Mouse (Mus musculus) kidney, embryonic 14.5 days (tissue): Measurements from ENCODE around the gene B4galt4. TPM values are rescaled to one million over a fixed set of nuclear protein-coding genes. Genes with fewer than 3 reads are reported as not detected.
"Not testable (repeated sequence)": the region's sequence is repeated elsewhere in the genome, so short reads cannot be mapped to it uniquely, and the experiment has no call there.

Experiments used
- ATAC-seq: fragments of 200-750 bp; cut with Nextera tagmentation; 2 replicates; pipeline ENCODE4 v1.8.0; 2017; ENCODE audit warnings: moderate number of reproducible peaks, mild to moderate bottlenecking, moderate TSS enrichment, moderate library complexity; ENCODE audit not compliant: low FRiP score, low TSS enrichment
- H3K27ac ChIP-seq: fragments of 300-500 bp; sonication (generic); 2 replicates; pipeline ENCODE4 v1.5.1; 2014; ENCODE audit warnings: low read depth, mild to moderate bottlenecking, low read length, moderate library complexity, mixed read lengths
- H3K27me3 ChIP-seq: fragments of 300-500 bp; sonication (generic); 2 replicates; pipeline ENCODE4 v1.6.1; 2014; ENCODE audit warnings: mild to moderate bottlenecking, low read length; ENCODE audit not compliant: control insufficient read depth, insufficient read depth
- H3K36me3 ChIP-seq: fragments of 300-500 bp; sonication (generic); 2 replicates; pipeline ENCODE4 v1.6.1; 2014; ENCODE audit warnings: low read length, mixed read lengths; ENCODE audit not compliant: control insufficient read depth, insufficient read depth
- H3K4me1 ChIP-seq: fragments of 300-500 bp; sonication (generic); 2 replicates; pipeline ENCODE4 v1.6.1; 2014; ENCODE audit warnings: low read length, mixed read lengths; ENCODE audit not compliant: control insufficient read depth, insufficient read depth
- H3K4me2 ChIP-seq: fragments of 300-500 bp; sonication (generic); replicated peaks from 2 replicates; pipeline ENCODE4 v1.6.1; 2014; ENCODE audit warnings: low read depth, mild to moderate bottlenecking, low read length
- H3K4me3 ChIP-seq: fragments of 300-500 bp; sonication (generic); 2 replicates; pipeline ENCODE4 v1.5.1; 2014; ENCODE audit warnings: mild to moderate bottlenecking, low read length
- H3K9ac ChIP-seq: fragments of 300-500 bp; sonication (generic); 2 replicates; pipeline ENCODE4 v1.6.1; 2014; ENCODE audit warnings: low read depth, mild to moderate bottlenecking, low read length, moderate library complexity
- H3K9me3 ChIP-seq: fragments of 300-500 bp; sonication (generic); 2 replicates; pipeline ENCODE4 v1.6.1; 2016; ENCODE audit warnings: low read length; ENCODE audit not compliant: control insufficient read depth
- WGBS: fragments of 180-500 bp; shearing (Covaris S2); extraction: QIAGEN DNeasy Blood & Tissue Kit; methylation state at CpG from one replicate; pipeline ENCODE4 v1.1.7; 2014; 5-methylcytosine and 5-hydroxymethylcytosine counted together
- polyA plus RNA-seq: library from polyadenylated mRNA; unstranded; fragments of >200 nt; fragmentation: Nextera tagmentation; extraction: Ambion mirVana; gene quantifications from 2 replicates; pipeline ENCODE4 v1.2.1, GENCODE M21; 2014

Gene B4galt4
- polyA plus RNA-seq, 1 experiment from 2014 or later: 32.7 TPM

DNA sequence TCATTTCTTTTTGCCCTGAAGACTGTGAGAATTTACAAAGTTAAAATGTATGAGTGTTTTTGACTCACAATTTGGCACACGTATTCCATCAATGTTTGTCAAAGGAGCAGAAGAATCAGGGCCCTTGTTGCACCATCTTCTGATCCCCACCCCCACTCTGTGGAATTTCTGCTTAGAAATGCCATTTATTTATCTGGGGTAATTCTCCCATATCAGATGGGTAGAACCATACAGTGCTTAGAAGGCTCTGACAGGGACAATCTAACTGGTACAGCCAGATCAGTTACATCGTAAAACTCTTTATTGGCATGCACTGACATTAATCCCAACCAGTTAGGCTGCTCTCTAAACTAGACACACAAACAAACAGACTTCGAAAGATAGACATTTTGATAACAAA lies 47.9 kb downstream of the B4galt4 start:
- no peak overlapping the region for H3K4me2 ChIP-seq
- 74% methylated on average over 3 of the region's 3 CpGs for WGBS
- H3K4me3 ChIP-seq: no peak overlapping the region
- no peak for ATAC-seq
- no peak overlapping the region for H3K27ac ChIP-seq
- H3K36me3 ChIP-seq: no peaks in the 10 kb centered on the region
- H3K9ac ChIP-seq: no peak overlapping the region
- no peaks in the 10 kb centered on the region for H3K27me3 ChIP-seq
- H3K4me1 ChIP-seq: no peaks in the 10 kb centered on the region
- no peaks in the 10 kb centered on the region for H3K9me3 ChIP-seq

DNA sequence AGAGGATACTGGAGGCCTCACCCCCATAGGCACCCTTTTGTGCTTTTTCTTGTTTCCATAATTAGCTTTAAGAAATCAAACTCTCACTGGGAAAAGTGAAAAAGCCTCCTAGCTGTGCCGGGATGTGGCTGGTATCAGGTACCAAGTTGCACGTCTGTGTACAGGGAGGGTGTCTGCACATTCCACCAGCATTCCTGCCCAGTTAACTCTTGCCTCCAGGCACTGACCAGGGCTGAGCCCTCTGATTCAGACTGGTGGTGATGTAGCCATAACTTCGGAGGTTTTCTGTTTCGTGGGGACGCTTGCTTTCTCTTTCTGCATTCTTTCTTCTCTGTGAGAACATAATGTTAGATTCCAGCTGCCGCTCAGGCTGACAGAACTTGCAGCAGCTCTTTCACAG lies 51.1 kb downstream of the B4galt4 start:
- no peak overlapping the region for H3K4me2 ChIP-seq
- no peak overlapping the region for H3K27ac ChIP-seq
- ATAC-seq: no peak
- no peaks in the 10 kb centered on the region for H3K9me3 ChIP-seq
- no peaks in the 10 kb centered on the region for H3K27me3 ChIP-seq
- H3K9ac ChIP-seq: no peak overlapping the region
- H3K4me1 ChIP-seq: no peaks in the 10 kb centered on the region
- H3K36me3 ChIP-seq: no peaks in the 10 kb centered on the region
- 44% methylated on average over 6 of the region's 6 CpGs for WGBS
- H3K4me3 ChIP-seq: no peak overlapping the region

DNA sequence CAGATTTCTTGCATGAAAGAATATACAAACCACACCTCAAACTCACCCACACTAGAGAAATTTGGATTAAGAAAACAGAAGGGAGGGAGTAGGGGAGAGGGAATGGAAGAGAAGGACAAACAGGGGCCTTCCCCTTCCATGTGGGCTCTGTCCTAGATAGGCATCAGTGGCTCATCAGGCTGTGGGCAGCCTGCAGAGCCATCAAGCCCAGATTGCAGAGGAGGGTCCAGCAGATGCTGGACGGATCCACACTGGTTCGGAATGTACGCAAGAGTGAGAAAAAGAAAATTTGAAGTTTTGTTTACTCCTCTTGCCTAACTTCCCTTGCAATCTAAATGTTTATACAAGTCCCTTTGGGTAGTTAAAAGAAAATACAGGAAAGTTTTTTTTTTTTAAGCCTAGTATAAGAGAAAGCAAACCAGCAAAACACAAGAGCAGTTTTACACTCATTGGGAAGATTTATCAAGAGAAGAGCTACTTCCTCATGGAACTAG lies 56.9 kb downstream of the B4galt4 start:
- Histone ChIP-seq H3K4me1 (no peaks in the 10 kb centered on the region), H3K9ac (no peak overlapping the region), H3K36me3 (no peaks in the 10 kb centered on the region), H3K9me3 (no peaks in the 10 kb centered on the region), H3K27me3 (no peaks in the 10 kb centered on the region), H3K27ac (no peak overlapping the region), H3K4me2 (no peak overlapping the region), H3K4me3 (no peak overlapping the region)
- ATAC-seq: no peak
- WGBS: 74% methylated on average over 3 of the region's 3 CpGs

DNA sequence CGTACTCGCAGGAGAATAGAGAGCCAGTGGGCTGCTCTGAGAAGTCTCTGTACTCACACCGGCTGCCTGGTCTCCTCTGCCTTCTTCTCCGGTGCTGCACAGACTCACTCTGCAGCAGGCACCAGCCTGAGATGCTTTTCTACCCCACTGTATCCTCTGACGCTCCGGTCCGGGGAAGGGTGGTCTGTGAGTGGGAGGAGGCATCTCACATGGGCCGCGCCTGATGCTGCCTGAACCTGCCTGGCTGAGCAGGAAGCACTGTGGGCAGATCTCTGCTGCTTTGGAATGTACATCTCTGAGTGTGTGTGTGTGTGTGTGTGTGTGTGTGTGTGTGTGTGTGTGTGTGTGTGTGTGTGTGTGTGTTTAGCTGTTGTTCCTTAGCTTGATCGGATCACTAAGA lies 58.0 kb downstream of the B4galt4 start, which contains the start of gene Upk1b:
Gene Upk1b (minus strand): TSS at position 238 of the 400 bp plus-strand sequence.
- no peak within 1 kb of the TSS for H3K9ac ChIP-seq
- no peak within 1 kb of the TSS for H3K4me3 ChIP-seq
- no peaks in the 10 kb centered on the region for H3K27me3 ChIP-seq
- ATAC-seq: peak; percentile 75; the same call in 1 of the 2 replicates
- no peak within 1 kb of the TSS for H3K27ac ChIP-seq
- no peaks in the 10 kb centered on the region for H3K36me3 ChIP-seq
- no peaks in the 10 kb centered on the region for H3K4me1 ChIP-seq
- H3K4me2 ChIP-seq: no peak within 1 kb of the TSS
- H3K9me3 ChIP-seq: no peaks in the 10 kb centered on the region
- 30% methylated on average over 10 of the region's 10 CpGs for WGBS

DNA sequence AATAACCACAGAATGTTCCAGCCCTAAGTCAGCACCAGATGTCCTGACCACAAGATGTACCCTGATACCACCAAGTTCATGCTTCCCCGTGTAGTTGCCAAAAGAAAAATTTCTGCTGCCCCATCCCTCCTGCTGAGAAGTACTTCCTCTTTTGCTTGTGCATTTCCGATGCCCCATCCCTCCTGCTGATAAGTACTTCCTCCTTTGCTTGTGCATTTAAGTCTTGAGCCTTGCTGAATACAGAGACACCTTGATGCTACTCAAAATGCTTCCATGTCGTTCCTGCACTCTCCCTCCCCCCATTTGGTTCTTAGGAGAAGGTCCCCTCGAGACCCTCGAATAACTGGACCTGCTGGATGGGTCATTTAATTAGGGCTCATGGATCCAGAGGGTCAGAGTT lies 65.7 kb downstream of the B4galt4 start:
- WGBS: 94% methylated on average over 5 of the region's 5 CpGs
- H3K9me3 ChIP-seq, H3K4me3 ChIP-seq, H3K9ac ChIP-seq, H3K4me1 ChIP-seq, H3K27me3 ChIP-seq, H3K36me3 ChIP-seq, H3K27ac ChIP-seq, ATAC-seq, H3K4me2 ChIP-seq: not testable (repeated sequence)

DNA sequence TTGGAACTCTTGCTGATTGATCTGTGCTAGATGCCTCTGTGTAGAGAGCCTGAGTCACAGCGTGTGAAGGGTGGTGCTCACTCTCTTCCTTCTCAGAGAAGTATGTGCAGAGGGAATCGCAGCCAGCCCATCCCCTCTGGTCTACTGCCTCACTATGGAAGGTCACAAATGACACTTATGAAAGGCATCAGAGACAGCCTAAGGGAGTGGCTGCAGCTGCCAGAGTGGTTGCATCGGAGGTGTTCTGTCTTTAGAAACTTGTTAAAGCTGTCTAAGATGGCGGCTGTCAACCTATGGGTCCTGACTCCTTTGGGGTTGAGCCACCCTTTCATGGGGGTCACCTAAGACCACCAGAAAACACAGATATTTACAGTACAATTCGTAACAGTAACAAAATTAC lies 68.1 kb downstream of the B4galt4 start:
- WGBS: 74% methylated on average over 5 of the region's 5 CpGs
- Histone ChIP-seq H3K36me3 (no peaks in the 10 kb centered on the region), H3K4me1 (no peaks in the 10 kb centered on the region), H3K9ac (no peak overlapping the region), H3K4me3 (no peak overlapping the region), H3K9me3 (peaks cover 2% of the 10 kb centered on the region; the same call in 1 of the 2 replicates), H3K27ac (no peak overlapping the region), H3K27me3 (no peaks in the 10 kb centered on the region), H3K4me2 (no peak overlapping the region)
- no peak for ATAC-seq

DNA sequence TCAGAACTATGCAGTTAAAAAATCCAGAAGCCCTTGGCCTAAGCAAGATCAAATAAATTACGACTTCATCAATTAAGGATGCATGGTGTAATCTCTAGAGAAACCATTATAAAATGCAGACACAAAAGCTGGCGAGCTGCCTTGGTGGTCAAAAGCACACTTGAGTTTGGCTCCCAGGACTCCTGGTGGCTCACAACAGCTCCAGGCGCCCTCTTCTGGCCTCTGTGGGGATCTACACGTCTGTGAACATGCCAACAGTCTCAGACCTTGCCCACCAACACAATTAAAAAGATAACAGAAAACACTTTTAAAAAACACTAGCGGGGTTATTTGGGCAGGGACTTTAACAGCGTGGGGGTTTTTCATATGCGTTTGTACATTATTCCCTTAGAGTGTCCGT lies 70.5 kb downstream of the B4galt4 start:
- WGBS: 32% methylated on average over 8 of the region's 8 CpGs
- H3K9ac ChIP-seq: no peak overlapping the region
- no peak overlapping the region for H3K4me3 ChIP-seq
- no peak for ATAC-seq
- H3K9me3 ChIP-seq: peaks cover 2% of the 10 kb centered on the region; the same call in 1 of the 2 replicates
- no peaks in the 10 kb centered on the region for H3K27me3 ChIP-seq
- no peak overlapping the region for H3K4me2 ChIP-seq
- H3K27ac ChIP-seq: no peak overlapping the region
- no peaks in the 10 kb centered on the region for H3K36me3 ChIP-seq
- no peaks in the 10 kb centered on the region for H3K4me1 ChIP-seq

Other genes with a start within 250 kb of the B4galt4 start
- 29.1 and 31.8 TPM in 2 replicates for gene Timmdc1, start 219.6 kb upstream of the B4galt4 start, polyA plus RNA-seq
- 50.9 and 63.5 TPM in 2 replicates for gene Poglut1, start 192.0 kb upstream of the B4galt4 start, polyA plus RNA-seq
- gene Tmem39a, start 183.6 kb upstream of the B4galt4 start, polyA plus RNA-seq: 90.5 and 121 TPM in 2 replicates
- gene Arhgap31, start 29.0 kb upstream of the B4galt4 start, polyA plus RNA-seq: 7.3 and 10.0 TPM in 2 replicates
- 1.6 and 2.2 TPM in 2 replicates for gene Upk1b, start 58.1 kb downstream of the B4galt4 start, polyA plus RNA-seq
- gene 4930435E12Rik, start 86.5 kb downstream of the B4galt4 start, polyA plus RNA-seq: not detected in 2 replicates
- gene Igsf11, start 150.4 kb downstream of the B4galt4 start, polyA plus RNA-seq: 1.8 and 2.0 TPM in 2 replicates